Mouse (Mus musculus) MEL (cell line): ENCODE data around the gene Maco1. TPM values are rescaled to one million over a fixed set of nuclear protein-coding genes. Genes with fewer than 3 reads are reported as not detected.

ENCODE experiments used
- DNase-seq: peaks from one replicate; pipeline ENCODE4 v3.0.0; 2011; ENCODE audit warnings: low read depth, low spot score
- H3K27ac ChIP-seq: 2 replicates; pipeline ENCODE4 v1.5.1; 2012; ENCODE audit warnings: low read depth, mild to moderate bottlenecking, control low read depth, low read length, moderate library complexity; ENCODE audit not compliant: control insufficient read depth
- H3K27me3 ChIP-seq, 2 experiments: fragments of 150-350 bp in 1 of 2; sonication (generic) in 1 of 2; 2 replicates each; pipeline ENCODE4 v1.6.1; 2012; ENCODE audit warnings: low read length in 2 of 2, mild to moderate bottlenecking in 2 of 2, improper control_type of control experiment in 1 of 2, moderate library complexity in 1 of 2; ENCODE audit not compliant: insufficient read depth in 2 of 2, control insufficient read depth in 1 of 2
- H3K36me3 ChIP-seq, 2 experiments: 2 replicates each; pipeline ENCODE4 v1.6.1; 2012 to 2014; ENCODE audit warnings: low read length in 2 of 2, improper control_type of control experiment in 1 of 2, inconsistent platforms in 1 of 2, mild to moderate bottlenecking in 1 of 2; ENCODE audit not compliant: insufficient read depth in 2 of 2, control insufficient read depth in 1 of 2
- H3K4me1 ChIP-seq, 2 experiments: fragments of 150-350 bp in 1 of 2; sonication (generic) in 1 of 2; 2 replicates each; pipeline ENCODE4 v1.6.1; 2012; ENCODE audit warnings: low read length in 2 of 2, improper control_type of control experiment in 1 of 2, mild to moderate bottlenecking in 1 of 2; ENCODE audit not compliant: insufficient read depth in 2 of 2, control insufficient read depth in 1 of 2
- H3K4me3 ChIP-seq, 2 experiments: fragments of 150-350 bp in 1 of 2; sonication (generic) in 1 of 2; 2 replicates each; pipeline ENCODE4 v1.5.1; 2012; ENCODE audit warnings: low read depth in 2 of 2, low read length in 2 of 2, mild to moderate bottlenecking in 2 of 2, moderate library complexity in 2 of 2, control low read depth in 1 of 2, improper control_type of control experiment in 1 of 2; ENCODE audit not compliant: control insufficient read depth in 1 of 2, insufficient read depth in 1 of 2
- H3K79me2 ChIP-seq: 2 replicates; pipeline ENCODE4 v1.6.1; 2012; ENCODE audit warnings: mild to moderate bottlenecking, low read length, moderate library complexity; ENCODE audit not compliant: control insufficient read depth, poor library complexity, insufficient read depth
- H3K9ac ChIP-seq: 2 replicates; pipeline ENCODE4 v1.6.1; 2012; ENCODE audit warnings: low read depth, mild to moderate bottlenecking, control low read depth, low read length, moderate library complexity; ENCODE audit not compliant: control insufficient read depth, poor library complexity, severe bottlenecking
- H3K9me3 ChIP-seq: fragments of 150-350 bp; sonication (generic); replicated peaks from 2 replicates; pipeline ENCODE4 v1.6.1; 2012; ENCODE audit warnings: mild to moderate bottlenecking, low read length, improper control_type of control experiment, moderate library complexity; ENCODE audit not compliant: insufficient read depth
- CTCF ChIP-seq, 3 experiments: IDR thresholded peaks in 2 of 3; conservative IDR thresholded peaks in 1 of 3; 2 replicates each; pipeline ENCODE4 v1.5.1; 2011 to 2012; ENCODE audit warnings: low read length in 3 of 3, low read depth in 2 of 3, mild to moderate bottlenecking in 2 of 3, improper control_type of control experiment in 1 of 3, inconsistent platforms in 1 of 3, mixed read lengths in 1 of 3, moderate library complexity in 1 of 3; ENCODE audit not compliant: control insufficient read depth in 1 of 3, insufficient read depth in 1 of 3, poor library complexity in 1 of 3, severe bottlenecking in 1 of 3
- E2F4 ChIP-seq: IDR thresholded peaks from 2 replicates; pipeline ENCODE4 v1.6.1; 2011; ENCODE audit warnings: low read depth, low read length, improper control_type of control experiment, borderline replicate concordance
- EP300 ChIP-seq, 2 experiments: IDR thresholded peaks; 2 replicates each; pipeline ENCODE4 v1.6.1; 2011; ENCODE audit warnings: improper control_type of control experiment in 2 of 2, low read length in 2 of 2, low read depth in 1 of 2, mild to moderate bottlenecking in 1 of 2
- HCFC1 ChIP-seq: IDR thresholded peaks from 2 replicates; pipeline ENCODE4 v1.6.1; 2012; ENCODE audit warnings: low read depth, mild to moderate bottlenecking, inconsistent platforms, low read length, improper control_type of control experiment, moderate library complexity
- KAT2A ChIP-seq: conservative IDR thresholded peaks from 2 replicates; pipeline ENCODE4 v1.6.1; 2012; ENCODE audit warnings: low read depth, low read length, improper control_type of control experiment, inconsistent platforms
- MAFK ChIP-seq: IDR thresholded peaks from 2 replicates; pipeline ENCODE4 v1.6.1; 2011; ENCODE audit warnings: low read depth, mild to moderate bottlenecking, low read length, improper control_type of control experiment, borderline replicate concordance
- MAX ChIP-seq: IDR thresholded peaks from 2 replicates; pipeline ENCODE4 v1.6.1; 2011; ENCODE audit warnings: low read length, improper control_type of control experiment
- MAZ ChIP-seq: IDR thresholded peaks from 2 replicates; pipeline ENCODE4 v1.6.1; 2012; ENCODE audit warnings: low read depth, mild to moderate bottlenecking, inconsistent platforms, low read length, improper control_type of control experiment
- MEF2A ChIP-seq: IDR thresholded peaks from 2 replicates; pipeline ENCODE4 v1.6.1; 2014; ENCODE audit warnings: low read depth, mild to moderate bottlenecking, inconsistent platforms, low read length, improper control_type of control experiment; ENCODE audit not compliant: poor library complexity, insufficient replicate concordance, severe bottlenecking; ENCODE audit errors: extremely low read depth
- MXI1 ChIP-seq: IDR thresholded peaks from 2 replicates; pipeline ENCODE4 v1.6.1; 2011; ENCODE audit warnings: mild to moderate bottlenecking, low read depth, low read length, improper control_type of control experiment
- MYC ChIP-seq: IDR thresholded peaks from 2 replicates; pipeline ENCODE4 v1.6.1; 2011; ENCODE audit warnings: low read depth, mild to moderate bottlenecking, low read length, improper control_type of control experiment, moderate library complexity
- NRF1 ChIP-seq: IDR thresholded peaks from 2 replicates; pipeline ENCODE4 v1.6.1; 2014; ENCODE audit warnings: low read depth, mild to moderate bottlenecking, inconsistent platforms, low read length, improper control_type of control experiment, moderate library complexity; ENCODE audit not compliant: poor library complexity, insufficient read depth, severe bottlenecking
- POLR2A ChIP-seq, 2 experiments: IDR thresholded peaks; 2 replicates each; pipeline ENCODE4 v1.6.1; 2011 to 2012; ENCODE audit warnings: low read length in 2 of 2, mild to moderate bottlenecking in 2 of 2, control low read depth in 1 of 2, improper control_type of control experiment in 1 of 2, low read depth in 1 of 2, moderate library complexity in 1 of 2; ENCODE audit not compliant: control insufficient read depth in 1 of 2, insufficient read depth in 1 of 2, poor library complexity in 1 of 2
- POLR2AphosphoS2 ChIP-seq: IDR thresholded peaks from 2 replicates; pipeline ENCODE4 v1.6.1; 2011; ENCODE audit warnings: low read length, improper control_type of control experiment
- POLR2AphosphoS5 ChIP-seq: IDR thresholded peaks from 2 replicates; pipeline ENCODE4 v1.6.1; 2012; ENCODE audit warnings: low read depth, borderline replicate concordance, mild to moderate bottlenecking, inconsistent platforms, low read length, moderate library complexity, mixed read lengths
- RAD21 ChIP-seq: IDR thresholded peaks from 2 replicates; pipeline ENCODE4 v1.6.1; 2011; ENCODE audit warnings: mild to moderate bottlenecking, low read depth, low read length, improper control_type of control experiment
- SMC3 ChIP-seq: IDR thresholded peaks from 2 replicates; pipeline ENCODE4 v1.6.1; 2011; ENCODE audit warnings: low read depth, low read length, improper control_type of control experiment
- TCF12 ChIP-seq: IDR thresholded peaks from 2 replicates; pipeline ENCODE4 v1.6.1; 2014; ENCODE audit warnings: low read depth, mild to moderate bottlenecking, inconsistent platforms, low read length, improper control_type of control experiment, moderate library complexity
- USF2 ChIP-seq, 2 experiments: IDR thresholded peaks; 2 replicates each; pipeline ENCODE4 v1.6.1; 2011 to 2012; ENCODE audit warnings: improper control_type of control experiment in 2 of 2, low read length in 2 of 2, borderline replicate concordance in 1 of 2, inconsistent platforms in 1 of 2, low read depth in 1 of 2, mild to moderate bottlenecking in 1 of 2; ENCODE audit not compliant: insufficient read depth in 1 of 2
- ZKSCAN1 ChIP-seq: IDR thresholded peaks from 2 replicates; pipeline ENCODE4 v1.6.1; 2012; ENCODE audit warnings: low read depth, mild to moderate bottlenecking, inconsistent platforms, low read length, improper control_type of control experiment, moderate library complexity
- ZMIZ1 ChIP-seq: IDR thresholded peaks from 2 replicates; pipeline ENCODE4 v1.6.1; 2012; ENCODE audit warnings: low read depth, mild to moderate bottlenecking, inconsistent platforms, low read length, improper control_type of control experiment, moderate library complexity
- polyA plus RNA-seq, 2 experiments: library from polyadenylated mRNA; stranded (reverse) in 1 of 2; unstranded in 1 of 2; fragments of >175 nt in 1 of 2; fragments of >200 nt in 1 of 2; gene quantifications; 2 replicates each; pipeline versions ENCODE4 v1.2.1 to v1.2.4; 2012; ENCODE audit warnings: low replicate concordance in 2 of 2, low read depth in 1 of 2; ENCODE audit not compliant: insufficient read length in 2 of 2, insufficient read depth in 1 of 2, missing spikeins in 1 of 2
- total RNA-seq: library from RNA; depleted of rRNA; stranded (reverse); fragments of 300-350 nt; gene quantifications from 2 replicates; pipeline ENCODE4 v1.2.3, GENCODE M21; 2012

Maco1 gene
- total and polyA plus RNA-seq, 3 experiments, result 22.2 to 35.9 TPM; not detected in 1

DNA sequence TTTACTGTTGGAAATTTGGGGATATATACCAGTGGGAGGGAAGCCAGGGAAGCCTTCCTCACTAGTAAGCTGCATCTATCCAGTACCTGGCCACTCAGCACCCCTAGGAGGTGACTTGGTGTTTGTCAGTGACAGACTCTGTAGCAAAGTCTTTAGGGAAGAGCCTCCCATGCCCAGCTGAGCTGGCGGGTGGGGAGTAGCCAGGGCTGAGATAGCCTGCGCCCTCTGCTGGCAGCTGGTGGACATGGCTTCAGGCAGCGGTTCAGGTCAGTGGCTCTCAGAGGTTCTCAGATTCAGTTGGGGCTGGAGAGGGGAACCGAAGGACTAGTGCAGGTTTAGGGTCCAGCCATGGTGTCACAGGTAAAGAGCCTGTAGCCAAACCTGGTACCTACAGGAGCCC is 53.9 kb downstream of the Maco1 start (continued):
- no peak for TF ChIP-seq POLR2A (IDR thresholded peaks at IDR 0.05; ENCODE audit: control insufficient read depth in 1 of 2, insufficient read depth in 1 of 2, low read depth in 1 of 2, low read length in 2 of 2, poor library complexity in 1 of 2)

DNA sequence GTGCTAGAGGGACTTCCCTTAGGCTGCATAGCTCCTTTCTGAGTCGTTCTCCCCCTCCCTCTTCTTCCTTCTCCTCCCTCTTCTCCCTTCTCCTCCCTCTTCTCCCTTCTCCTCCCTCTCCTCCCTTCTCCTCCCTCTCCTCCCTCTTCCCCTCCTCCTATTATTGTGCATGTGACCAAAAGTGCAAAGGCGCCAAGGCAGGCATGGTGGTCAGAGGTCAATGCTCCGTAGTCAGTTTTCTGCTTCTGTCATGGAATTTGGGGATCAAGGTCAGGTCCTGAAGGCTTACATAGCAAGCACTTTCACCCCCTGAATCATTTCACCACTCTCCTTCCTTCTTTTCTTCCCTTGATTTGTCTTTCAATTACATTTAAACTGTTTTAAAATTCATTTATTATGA is 54.3 kb downstream of the Maco1 start:
- peaks cover 0 to 4% of the 10 kb centered on the region in 2 experiments; a peak in 1 of 4 replicates for H3K4me1 ChIP-seq
- no peaks in the 10 kb centered on the region for H3K27me3 ChIP-seq
- H3K9ac ChIP-seq, result no peak overlapping the region
- no peaks in the 10 kb centered on the region for H3K36me3 ChIP-seq
- H3K9me3 ChIP-seq, result no peaks in the 10 kb centered on the region
- DNase-seq, result no peak
- H3K79me2 ChIP-seq, result no peaks in the 10 kb centered on the region
- H3K4me3 ChIP-seq, result no peak overlapping the region
- TF ChIP-seq KAT2A (no peak), POLR2AphosphoS5 (no peak), MAX (no peak), USF2 (IDR thresholded peaks at IDR 0.05; ENCODE audit: borderline replicate concordance in 1 of 2, insufficient read depth in 1 of 2, low read depth in 1 of 2, low read length in 2 of 2) (no peak), MXI1 (no peak), RAD21 (no peak), EP300 (IDR thresholded peaks at IDR 0.05; ENCODE audit: low read depth in 1 of 2, low read length in 2 of 2) (no peak), E2F4 (no peak), MAZ (no peak), POLR2AphosphoS2 (no peak), ZKSCAN1 (no peak), MEF2A (no peak), HCFC1 (no peak), TCF12 (no peak), NRF1 (no peak), MAFK (no peak), MYC (no peak), CTCF (IDR thresholded peaks at IDR 0.05 in 2 of 3, conservative IDR thresholded peaks at IDR 0.05 in 1 of 3; ENCODE audit: control insufficient read depth in 1 of 3, insufficient read depth in 1 of 3, low read depth in 2 of 3, low read length in 3 of 3, poor library complexity in 1 of 3, severe bottlenecking in 1 of 3) (no peak), ZMIZ1 (no peak), SMC3 (no peak)
- H3K27ac ChIP-seq, result no peak overlapping the region
